Mouse (Mus musculus) heart, postnatal 0 days (tissue): ENCODE results near the gene Ccdc87. TPM values are rescaled to one million over a fixed set of nuclear protein-coding genes. Genes with fewer than 3 reads are reported as not detected.

Source experiments
- ATAC-seq: fragments of 200-750 bp; cut with Nextera tagmentation; 2 replicates; pipeline ENCODE4 v1.8.0; 2017; ENCODE audit warnings: low read depth, moderate number of reproducible peaks, moderate library complexity; ENCODE audit not compliant: insufficient read depth
- DNase-seq: peaks from one replicate; pipeline ENCODE4 v3.0.0-alpha.2; 2016; ENCODE audit warnings: low spot score
- H3K27ac ChIP-seq: fragments of 300-500 bp; sonication (generic); 2 replicates; pipeline ENCODE4 v1.5.1; 2014; ENCODE audit warnings: low read depth, mild to moderate bottlenecking
- H3K27me3 ChIP-seq: fragments of 300-500 bp; sonication (generic); 2 replicates; pipeline ENCODE4 v1.6.1; 2014; ENCODE audit warnings: low read length, mixed read lengths; ENCODE audit not compliant: control insufficient read depth, insufficient read depth
- H3K36me3 ChIP-seq: fragments of 300-500 bp; sonication (generic); replicated peaks from 2 replicates; pipeline ENCODE4 v1.6.1; 2014; ENCODE audit warnings: low read length, mixed read lengths; ENCODE audit not compliant: control insufficient read depth, insufficient read depth
- H3K4me1 ChIP-seq: fragments of 300-500 bp; sonication (generic); 2 replicates; pipeline ENCODE4 v1.6.1; 2014; ENCODE audit warnings: antibody characterized with exemption; ENCODE audit not compliant: control insufficient read depth, insufficient read depth
- H3K4me2 ChIP-seq: fragments of 300-500 bp; sonication (generic); 2 replicates; pipeline ENCODE4 v1.6.1; 2014; ENCODE audit warnings: low read depth, mild to moderate bottlenecking, low read length, moderate library complexity
- H3K4me3 ChIP-seq: fragments of 300-500 bp; sonication (generic); 2 replicates; pipeline ENCODE4 v1.5.1; 2014; ENCODE audit warnings: low read depth, low read length
- H3K9ac ChIP-seq: fragments of 300-500 bp; sonication (generic); replicated peaks from 2 replicates; pipeline ENCODE4 v1.6.1; 2014; ENCODE audit warnings: low read depth, low read length, mixed read lengths
- H3K9me3 ChIP-seq: fragments of 300-500 bp; sonication (generic); replicated peaks from 2 replicates; pipeline ENCODE4 v1.6.1; 2016; ENCODE audit warnings: low read length; ENCODE audit not compliant: control insufficient read depth
- CTCF ChIP-seq: IDR thresholded peaks from 2 replicates; pipeline ENCODE4 v1.5.1; 2016; ENCODE audit warnings: antibody characterized with exemption, control low read depth, low read depth
- EP300 ChIP-seq: IDR thresholded peaks from 2 replicates; pipeline ENCODE4 v1.6.1; 2016; ENCODE audit warnings: antibody characterized with exemption, low read depth
- WGBS: fragments of 180-500 bp; shearing (Covaris S2); extraction: QIAGEN DNeasy Blood & Tissue Kit; methylation state at CpG from one replicate; pipeline ENCODE4 v1.1.7; 2014; 5-methylcytosine and 5-hydroxymethylcytosine counted together
- polyA plus RNA-seq: library from polyadenylated mRNA; unstranded; fragments of >200 nt; fragmentation: Nextera tagmentation; extraction: Ambion mirVana; gene quantifications from 2 replicates; pipeline ENCODE4 v1.2.1, GENCODE M21; 2015
- total RNA-seq: library from RNA; depleted of rRNA; stranded (reverse); fragments of >200 nt; gene quantifications from 2 replicates; pipeline ENCODE4 v1.2.3, GENCODE M21; 2014; ENCODE audit warnings: low replicate concordance; rRNA removed

Ccdc87 gene
- total RNA-seq (not detected in 2 replicates), polyA plus RNA-seq (0.08 and 0.10 TPM in 2 replicates)

GRCm38 (mm10) chr19:4839149-4839548 is at the start of gene Ccdc87, which contains the start of gene Ccs:
Gene Ccdc87 (plus strand): TSS chr19:4839366.
Gene Ccs (minus strand): TSS chr19:4839332.
- under 1% methylated on average over 25 of the region's 25 CpGs for WGBS
- H3K4me3 ChIP-seq = peak within 1 kb of the TSS; percentile 64
- H3K27ac ChIP-seq = peak within 1 kb of the TSS; percentile 40

GRCm38 (mm10) chr19:4793281-4793830 is 45.8 kb upstream of the Ccdc87 start:
- peak overlapping the region; percentile 83 for H3K4me2 ChIP-seq
- peak overlapping the region; percentile 88 for H3K27ac ChIP-seq
- H3K4me1 ChIP-seq = peaks cover 25% of the 10 kb centered on the region
- peaks cover 40% of the 10 kb centered on the region for H3K36me3 ChIP-seq
- 0% methylated on average over 16 of the region's 16 CpGs for WGBS
- H3K4me3 ChIP-seq = peak overlapping the region; percentile 69
- no peaks in the 10 kb centered on the region for H3K9me3 ChIP-seq
- H3K9ac ChIP-seq = peak overlapping the region; percentile 77
- TF ChIP-seq EP300 (no peak), CTCF (no peak)
- ATAC-seq (peak; percentile 54; the same call in 1 of the 2 replicates), DNase-seq (peak; percentile 38)
- no peaks in the 10 kb centered on the region for H3K27me3 ChIP-seq

More at GRCm38 (mm10) chr19:4839149-4839548, at the start of gene Ccdc87, which contains the start of gene Ccs:
- Histone ChIP-seq H3K36me3 (no peaks in the 10 kb centered on the region), H3K4me1 (peaks cover 11% of the 10 kb centered on the region), H3K9ac (peak within 1 kb of the TSS; percentile 69), H3K9me3 (no peaks in the 10 kb centered on the region), H3K27me3 (0 out of 2 replicates have a peak, but pooled peaks cover 18% of the 10 kb centered on the region), H3K4me2 (peak within 1 kb of the TSS; percentile 94)
- peak; percentile 99 for ATAC-seq
- peak; percentile 97 for DNase-seq
- no peak for TF ChIP-seq CTCF
- TF ChIP-seq EP300 = no peak

GRCm38 (mm10) chr19:4793831-4794422 is 45.2 kb upstream of the Ccdc87 start, which contains the start of gene Rbm4:
Gene Rbm4 (minus strand): TSS chr19:4793901.
- Histone ChIP-seq H3K36me3 (peaks cover 40% of the 10 kb centered on the region), H3K27me3 (no peaks in the 10 kb centered on the region), H3K9ac (peak within 1 kb of the TSS; percentile 77), H3K9me3 (no peaks in the 10 kb centered on the region), H3K4me3 (peak within 1 kb of the TSS; percentile 69), H3K27ac (peak within 1 kb of the TSS; percentile 88), H3K4me1 (peaks cover 25% of the 10 kb centered on the region), H3K4me2 (peak within 1 kb of the TSS; percentile 83)
- TF ChIP-seq EP300 (no peak), CTCF (no peak)
- ATAC-seq (peak; percentile 98), DNase-seq (peak; percentile 99)
- WGBS = 0% methylated on average over 31 of the region's 31 CpGs

- H3K27me3 ChIP-seq = no peaks in the 10 kb centered on the region
- H3K4me1 ChIP-seq = peaks cover 18% of the 10 kb centered on the region
- H3K9me3 ChIP-seq = no peaks in the 10 kb centered on the region
- peaks cover 48% of the 10 kb centered on the region for H3K36me3 ChIP-seq
- no peak for ATAC-seq
- WGBS = 83% methylated on average over 1 of the region's 1 CpGs
- no peak overlapping the region for H3K4me3 ChIP-seq
- H3K27ac ChIP-seq = no peak overlapping the region
- DNase-seq = no peak
- TF ChIP-seq CTCF (no peak), EP300 (no peak)
- no peak overlapping the region for H3K9ac ChIP-seq
- H3K4me2 ChIP-seq = no peak overlapping the region
These were observed 43.2 kb upstream of the Ccdc87 start for GRCm38 (mm10) chr19:4795929-4796328.

DNA sequence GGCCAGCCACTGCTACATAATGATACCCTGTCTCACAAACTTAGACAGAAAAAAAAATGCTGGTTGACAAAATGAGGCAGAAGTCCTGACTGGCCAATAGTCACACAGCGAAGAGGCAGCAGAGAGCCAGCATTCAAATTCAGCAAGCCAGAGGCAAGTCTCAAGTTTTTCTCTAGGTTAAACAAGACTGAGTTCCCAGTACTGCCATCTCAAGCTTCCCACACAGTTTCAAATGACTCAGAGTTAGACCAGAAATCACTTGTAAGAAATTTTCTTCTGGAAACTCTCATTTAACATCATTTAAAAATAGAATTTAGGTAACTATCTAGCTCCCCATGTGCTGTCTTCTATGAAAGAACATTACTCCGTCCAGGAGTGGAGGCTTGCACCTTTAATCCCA is 41.3 kb upstream of the Ccdc87 start:
- Histone ChIP-seq H3K36me3 (peaks cover 55% of the 10 kb centered on the region), H3K4me3 (no peak overlapping the region), H3K4me1 (peaks cover 9% of the 10 kb centered on the region), H3K27ac (no peak overlapping the region), H3K27me3 (no peaks in the 10 kb centered on the region), H3K9ac (no peak overlapping the region), H3K4me2 (no peak overlapping the region), H3K9me3 (no peaks in the 10 kb centered on the region)
- 92% methylated on average over 2 of the region's 2 CpGs for WGBS
- ATAC-seq (no peak), DNase-seq (no peak)
- TF ChIP-seq EP300 (no peak), CTCF (no peak)
